Mouse (Mus musculus) liver (tissue): Measurements from ENCODE around the gene Lrrfip2.

Experiments
- DNase-seq: peaks from one replicate; pipeline ENCODE4 v3.0.0-alpha.2; 2020; ENCODE audit warnings: mixed read lengths

Lrrfip2 gene

GRCm38 (mm10) chr9:111228446-111228845, 111.1 kb downstream of the Lrrfip2 start:
- DNase-seq: no peak

GRCm38 (mm10) chr9:111234701-111235100, 117.3 kb downstream of the Lrrfip2 start:
- no peak for DNase-seq

GRCm38 (mm10) chr9:111237726-111238125, 120.3 kb downstream of the Lrrfip2 start:
- DNase-seq: no peak

- no peak for DNase-seq
Measured at GRCm38 (mm10) chr9:111239821-111240220, 122.4 kb downstream of the Lrrfip2 start.

GRCm38 (mm10) chr9:111243384-111243783, 126.0 kb downstream of the Lrrfip2 start:
- DNase-seq: no peak

GRCm38 (mm10) chr9:111245546-111245945, 128.2 kb downstream of the Lrrfip2 start:
- DNase-seq: no peak

GRCm38 (mm10) chr9:111247682-111248246, 130.4 kb downstream of the Lrrfip2 start:
- DNase-seq: no peak

GRCm38 (mm10) chr9:111252161-111252869, 134.9 kb downstream of the Lrrfip2 start:
- DNase-seq: no peak

- no peak for DNase-seq
Measured at GRCm38 (mm10) chr9:111260360-111260985, 143.1 kb downstream of the Lrrfip2 start.

GRCm38 (mm10) chr9:111261356-111261755, 144.0 kb downstream of the Lrrfip2 start:
- DNase-seq: no peak

GRCm38 (mm10) chr9:111267998-111268397, 150.6 kb downstream of the Lrrfip2 start:
- no peak for DNase-seq

GRCm38 (mm10) chr9:111270606-111271005, 153.2 kb downstream of the Lrrfip2 start:
- DNase-seq: no peak

- no peak for DNase-seq
Measured at GRCm38 (mm10) chr9:111271056-111271433, 153.7 kb downstream of the Lrrfip2 start.

- DNase-seq: peak; percentile 99
Measured at GRCm38 (mm10) chr9:111271434-111272160, 154.2 kb downstream of the Lrrfip2 start, which contains the start of the genes Mlh1 and Epm2aip1. Gene Mlh1, minus strand, starts transcription at chr9:111271791. Gene Epm2aip1, plus strand, starts transcription at chr9:111271929.

GRCm38 (mm10) chr9:111272356-111272755, 155.0 kb downstream of the Lrrfip2 start:
- peak; percentile 50 for DNase-seq

- DNase-seq: no peak
Measured at GRCm38 (mm10) chr9:111272996-111273785, 155.8 kb downstream of the Lrrfip2 start.

- no peak for DNase-seq
Measured at GRCm38 (mm10) chr9:111273958-111274357, 156.6 kb downstream of the Lrrfip2 start.

GRCm38 (mm10) chr9:111275156-111275555, 157.8 kb downstream of the Lrrfip2 start:
- DNase-seq: no peak
